Mouse (Mus musculus) liver, embryonic 15.5 days (tissue): ENCODE measurements at regions not wholly inside any gene's neighbourhood (a gene's known extent, or its start where the extent isn't known, plus 50 kb on each side); places are given as distances from the start of the nearest gene placed in this dataset.
"Not testable (repeated sequence)": the region's sequence is repeated elsewhere in the genome, so short reads cannot be mapped to it uniquely, and the experiment has no call there.

Experiments used
- ATAC-seq: fragments of 200-750 bp; cut with Nextera tagmentation; 2 replicates; pipeline ENCODE4 v1.8.0; 2017; ENCODE audit warnings: moderate number of reproducible peaks, mild to moderate bottlenecking, moderate library complexity; ENCODE audit not compliant: insufficient read depth
- H3K27ac ChIP-seq: fragments of 300-500 bp; sonication (generic); replicated peaks from 2 replicates; pipeline ENCODE4 v1.5.1; 2015; ENCODE audit warnings: mild to moderate bottlenecking, inconsistent platforms
- H3K27me3 ChIP-seq: fragments of 300-500 bp; sonication (generic); 2 replicates; pipeline ENCODE4 v1.6.1; 2015; ENCODE audit warnings: mild to moderate bottlenecking, inconsistent platforms
- H3K36me3 ChIP-seq: fragments of 300-500 bp; sonication (generic); replicated peaks from 2 replicates; pipeline ENCODE4 v1.6.1; 2015; ENCODE audit warnings: moderate library complexity, mild to moderate bottlenecking, inconsistent platforms
- H3K4me1 ChIP-seq: fragments of 300-500 bp; sonication (generic); replicated peaks from 2 replicates; pipeline ENCODE4 v1.6.1; 2015; ENCODE audit warnings: inconsistent platforms
- H3K4me2 ChIP-seq: fragments of 300-500 bp; sonication (generic); 2 replicates; pipeline ENCODE4 v1.6.1; 2015; ENCODE audit warnings: moderate library complexity, mild to moderate bottlenecking, inconsistent platforms
- H3K4me3 ChIP-seq: fragments of 300-500 bp; sonication (generic); replicated peaks from 2 replicates; pipeline ENCODE4 v1.5.1; 2015; ENCODE audit warnings: mild to moderate bottlenecking, inconsistent platforms
- H3K9ac ChIP-seq: fragments of 300-500 bp; sonication (generic); 2 replicates; pipeline ENCODE4 v1.6.1; 2015; ENCODE audit warnings: moderate library complexity, mild to moderate bottlenecking, inconsistent platforms
- H3K9me3 ChIP-seq: fragments of 300-500 bp; sonication (generic); replicated peaks from 2 replicates; pipeline ENCODE4 v1.6.1; 2016; ENCODE audit warnings: inconsistent platforms
- WGBS: fragments of 180-500 bp; shearing (Covaris S2); methylation state at CpG from one replicate; pipeline ENCODE4 v1.1.7; 2015; ENCODE audit warnings: mixed read lengths; ENCODE audit not compliant: insufficient replicate concordance; 5-methylcytosine and 5-hydroxymethylcytosine counted together

- ATAC-seq = no peak
- Histone ChIP-seq H3K27ac (no peak overlapping the region), H3K4me2 (no peak overlapping the region), H3K4me3 (no peak overlapping the region), H3K4me1 (peaks cover 33% of the 10 kb centered on the region), H3K9ac (no peak overlapping the region), H3K9me3 (no peaks in the 10 kb centered on the region), H3K27me3 (0 out of 2 replicates have a peak, but pooled peaks cover 3% of the 10 kb centered on the region), H3K36me3 (no peaks in the 10 kb centered on the region)
- WGBS = 62% methylated on average over 2 of the region's 2 CpGs
These were observed 87.2 kb downstream of the Phlda1 start for GRCm38 (mm10) chr10:111593280-111593679.

- H3K9ac ChIP-seq = no peak overlapping the region
- no peak overlapping the region for H3K4me3 ChIP-seq
- H3K9me3 ChIP-seq = no peaks in the 10 kb centered on the region
- H3K27ac ChIP-seq = no peak overlapping the region
- H3K4me2 ChIP-seq = no peak overlapping the region
- no peaks in the 10 kb centered on the region for H3K36me3 ChIP-seq
- H3K27me3 ChIP-seq = 0 out of 2 replicates have a peak, but pooled peaks cover 3% of the 10 kb centered on the region
- peaks cover 36% of the 10 kb centered on the region for H3K4me1 ChIP-seq
- no peak for ATAC-seq
- 65% methylated on average over 11 of the region's 11 CpGs for WGBS
These were observed 88.1 kb downstream of the Phlda1 start for GRCm38 (mm10) chr10:111594171-111594570.

GRCm38 (mm10) chr10:111594651-111595050, 88.6 kb downstream of the Phlda1 start:
- Histone ChIP-seq H3K4me3 (no peak overlapping the region), H3K9me3 (no peaks in the 10 kb centered on the region), H3K27ac (no peak overlapping the region), H3K27me3 (0 out of 2 replicates have a peak, but pooled peaks cover 3% of the 10 kb centered on the region), H3K36me3 (no peaks in the 10 kb centered on the region), H3K4me1 (peaks cover 39% of the 10 kb centered on the region), H3K9ac (no peak overlapping the region), H3K4me2 (peak overlapping the region; percentile 46)
- ATAC-seq = no peak
- 49% methylated on average over 10 of the region's 10 CpGs for WGBS

- WGBS = 5% methylated on average over 8 of the region's 8 CpGs
- Histone ChIP-seq H3K9me3 (no peaks in the 10 kb centered on the region), H3K36me3 (no peaks in the 10 kb centered on the region), H3K4me2 (peak overlapping the region; percentile 46), H3K4me3 (no peak overlapping the region), H3K4me1 (peaks cover 48% of the 10 kb centered on the region), H3K27me3 (0 out of 2 replicates have a peak, but pooled peaks cover 3% of the 10 kb centered on the region), H3K9ac (no peak overlapping the region), H3K27ac (peak overlapping the region; percentile 48)
- ATAC-seq = peak; percentile 82
These were observed 89.5 kb downstream of the Phlda1 start for GRCm38 (mm10) chr10:111595513-111595995.

- ATAC-seq = no peak
- no peak overlapping the region for H3K4me3 ChIP-seq
- H3K27me3 ChIP-seq = 0 out of 2 replicates have a peak, but pooled peaks cover 3% of the 10 kb centered on the region
- H3K9ac ChIP-seq = no peak overlapping the region
- no peaks in the 10 kb centered on the region for H3K36me3 ChIP-seq
- no peak overlapping the region for H3K4me2 ChIP-seq
- H3K4me1 ChIP-seq = peaks cover 52% of the 10 kb centered on the region
- H3K27ac ChIP-seq = no peak overlapping the region
- 37% methylated on average over 5 of the region's 5 CpGs for WGBS
- no peaks in the 10 kb centered on the region for H3K9me3 ChIP-seq
These were observed 92.6 kb downstream of the Phlda1 start for GRCm38 (mm10) chr10:111598650-111599049.

GRCm38 (mm10) chr10:111599297-111600250, 93.5 kb downstream of the Phlda1 start:
- 45% methylated on average over 10 of the region's 10 CpGs for WGBS
- no peak for ATAC-seq
- Histone ChIP-seq H3K9me3 (no peaks in the 10 kb centered on the region), H3K36me3 (no peaks in the 10 kb centered on the region), H3K4me2 (no peak overlapping the region), H3K27me3 (0 out of 2 replicates have a peak, but pooled peaks cover 2% of the 10 kb centered on the region), H3K9ac (no peak overlapping the region), H3K4me3 (no peak overlapping the region), H3K27ac (peak overlapping the region; percentile 45; the same call in 1 of the 2 replicates), H3K4me1 (peaks cover 49% of the 10 kb centered on the region)

GRCm38 (mm10) chr10:111600251-111600620, 94.2 kb downstream of the Phlda1 start:
- Histone ChIP-seq H3K9ac (no peak overlapping the region), H3K4me3 (no peak overlapping the region), H3K36me3 (no peaks in the 10 kb centered on the region), H3K9me3 (no peaks in the 10 kb centered on the region), H3K27me3 (no peaks in the 10 kb centered on the region), H3K4me2 (no peak overlapping the region), H3K4me1 (peaks cover 43% of the 10 kb centered on the region), H3K27ac (0 out of 2 replicates have a peak overlapping the region, but pooled peaks have one; percentile 4)
- 32% methylated on average over 2 of the region's 2 CpGs for WGBS
- ATAC-seq = no peak

GRCm38 (mm10) chr10:111600677-111601099, 94.6 kb downstream of the Phlda1 start:
- Histone ChIP-seq H3K36me3 (no peaks in the 10 kb centered on the region), H3K27ac (no peak overlapping the region), H3K9me3 (no peaks in the 10 kb centered on the region), H3K4me2 (no peak overlapping the region), H3K9ac (no peak overlapping the region), H3K4me1 (peaks cover 38% of the 10 kb centered on the region), H3K27me3 (no peaks in the 10 kb centered on the region), H3K4me3 (no peak overlapping the region)
- WGBS = 2% methylated on average over 2 of the region's 2 CpGs
- ATAC-seq = peak; percentile 11; the same call in 1 of the 2 replicates

GRCm38 (mm10) chr10:111603166-111603565, 97.1 kb downstream of the Phlda1 start:
- ATAC-seq = no peak
- H3K36me3 ChIP-seq = no peaks in the 10 kb centered on the region
- no peak overlapping the region for H3K27ac ChIP-seq
- 12% methylated on average over 1 of the region's 1 CpGs for WGBS
- no peaks in the 10 kb centered on the region for H3K27me3 ChIP-seq
- H3K4me1 ChIP-seq = peaks cover 25% of the 10 kb centered on the region
- no peak overlapping the region for H3K9ac ChIP-seq
- H3K4me3 ChIP-seq = no peak overlapping the region
- H3K9me3 ChIP-seq = no peaks in the 10 kb centered on the region
- H3K4me2 ChIP-seq = no peak overlapping the region

- H3K4me2 ChIP-seq, H3K9me3 ChIP-seq, H3K36me3 ChIP-seq, H3K27me3 ChIP-seq, H3K27ac ChIP-seq, H3K9ac ChIP-seq, H3K4me3 ChIP-seq, H3K4me1 ChIP-seq, ATAC-seq: not testable (repeated sequence)
- 47% methylated on average over 2 of the region's 2 CpGs for WGBS
These were observed 101.3 kb downstream of the Phlda1 start for GRCm38 (mm10) chr10:111607381-111607780.

GRCm38 (mm10) chr10:111608385-111609093, 102.5 kb downstream of the Phlda1 start:
- Histone ChIP-seq H3K4me2 (peak overlapping the region; percentile 16), H3K27me3 (no peaks in the 10 kb centered on the region), H3K4me3 (peak overlapping the region; percentile 20), H3K36me3 (no peaks in the 10 kb centered on the region), H3K9ac (no peak overlapping the region), H3K4me1 (no peaks in the 10 kb centered on the region), H3K27ac (peak overlapping the region; percentile 35; the same call in 1 of the 2 replicates), H3K9me3 (no peaks in the 10 kb centered on the region)
- 57% methylated on average over 9 of the region's 9 CpGs for WGBS
- no peak for ATAC-seq
